Mouse (Mus musculus): ENCODE results near the gene Dis3l2. TPM values are rescaled to one million over a fixed set of nuclear protein-coding genes. Genes with fewer than 3 reads are reported as not detected.

The Dis3l2 gene
- total and polyA plus RNA-seq, 3 experiments: 12.4 to 17.4 (median 16.5) TPM

- Histone ChIP-seq H3K79me2 (replicated peaks; ENCODE audit: control insufficient read depth, extremely low read depth, insufficient read depth, poor library complexity, severe bottlenecking) (no peaks in the 10 kb centered on the region), H3K4me2 (ENCODE audit: insufficient read depth, low read depth, poor library complexity, severe bottlenecking) (no peak overlapping the region), H3K9ac (ENCODE audit: insufficient read depth, low read depth) (no peak overlapping the region), H3K27me3 (replicated peaks) (peaks cover 5% of the 10 kb centered on the region), H3K4me1 (ENCODE audit: control insufficient read depth in 1 of 2, insufficient read depth in 2 of 2) (peaks cover 0 to 4% of the 10 kb centered on the region in 2 experiments; a peak in 3 of 4 replicates), H3K36me3 (replicated peaks in 1 of 2; ENCODE audit: control insufficient read depth in 1 of 2, insufficient read depth in 1 of 2, low read length in 1 of 2) (no peaks in the 10 kb centered on the region), H3K27ac (ENCODE audit: insufficient read depth, low read depth) (no peak overlapping the region), H3K9me3 (replicated peaks; ENCODE audit: low read length) (no peaks in the 10 kb centered on the region), H3K4me3 (replicated peaks in 1 of 3; ENCODE audit: low read depth in 2 of 3, low read length in 2 of 3, poor library complexity in 1 of 3) (no peak overlapping the region)
- DNase-seq (ENCODE audit: extremely low read depth): no peak
- no peak for TF ChIP-seq MAZ (IDR thresholded peaks at IDR 0.05; ENCODE audit: low read depth, low read length)
- TF ChIP-seq RAD21 (IDR thresholded peaks at IDR 0.05; ENCODE audit: low read depth, low read length): no peak
- TF ChIP-seq CHD1 (IDR thresholded peaks at IDR 0.05; ENCODE audit: low read depth, low read length): no peak
- no peak for TF ChIP-seq ETS1 (conservative IDR thresholded peaks at IDR 0.05; ENCODE audit: low read depth, low read length)
- TF ChIP-seq CTCF (conservative IDR thresholded peaks at IDR 0.05 in 1 of 2, IDR thresholded peaks at IDR 0.05 in 1 of 2; ENCODE audit: low read depth in 2 of 2, low read length in 2 of 2): no peak
- TF ChIP-seq TBP (conservative IDR thresholded peaks at IDR 0.05; ENCODE audit: low read depth, low read length): no peak
- no peak for TF ChIP-seq KAT2A (IDR thresholded peaks at IDR 0.05; ENCODE audit: insufficient replicate concordance, low read length)
- TF ChIP-seq MYC (IDR thresholded peaks at IDR 0.05; ENCODE audit: low read depth, low read length): no peak
- no peak for TF ChIP-seq ZKSCAN1 (IDR thresholded peaks at IDR 0.05; ENCODE audit: borderline replicate concordance, low read depth, low read length)
- no peak for TF ChIP-seq MAFK (IDR thresholded peaks at IDR 0.05; ENCODE audit: insufficient replicate concordance, low read length)
- TF ChIP-seq NRF1 (IDR thresholded peaks at IDR 0.05; ENCODE audit: low read depth, low read length): no peak
- TF ChIP-seq ZC3H11A (IDR thresholded peaks at IDR 0.05; ENCODE audit: low read depth, low read length): no peak
- no peak for TF ChIP-seq CHD2 (IDR thresholded peaks at IDR 0.05; ENCODE audit: low read length)
- TF ChIP-seq TCF12 (IDR thresholded peaks at IDR 0.05; ENCODE audit: low read depth, low read length): no peak
- no peak for TF ChIP-seq MXI1 (IDR thresholded peaks at IDR 0.05; ENCODE audit: low read depth, low read length)
- TF ChIP-seq UBTF (IDR thresholded peaks at IDR 0.05; ENCODE audit: low read depth, low read length): no peak
- TF ChIP-seq ZMIZ1 (IDR thresholded peaks at IDR 0.05; ENCODE audit: low read depth, low read length): no peak
- TF ChIP-seq IRF4 (IDR thresholded peaks at IDR 0.05; ENCODE audit: low read depth, low read length): no peak
- no peak for TF ChIP-seq GABPA (IDR thresholded peaks at IDR 0.05; ENCODE audit: insufficient replicate concordance, low read depth, low read length)
- dilution Hi-C loops (cut with MboI; ENCODE audit: extremely low pct_ligation_motif_present, extremely low pct_unique_long_range_greater_than_20kb, low sequenced_read_pairs) (no loop called here), in situ Hi-C loops (cut with MboI; ENCODE audit: low pct_ligation_motif_present, low pct_unique_long_range_greater_than_20kb, low sequenced_read_pairs) (no loop called here)
These were observed 46.5 kb upstream of the Dis3l2 start for GRCm38 (mm10) chr1:86657071-86657470.

GRCm38 (mm10) chr1:86665091-86665490 lies 38.5 kb upstream of the Dis3l2 start:
- no peak for TF ChIP-seq ZMIZ1 (IDR thresholded peaks at IDR 0.05; ENCODE audit: low read depth, low read length)
- no peak for TF ChIP-seq SIN3A (IDR thresholded peaks at IDR 0.05; ENCODE audit: low read length)
- TF ChIP-seq USF2 (conservative IDR thresholded peaks at IDR 0.05; ENCODE audit: low read depth, low read length): no peak
- TF ChIP-seq MEF2A (IDR thresholded peaks at IDR 0.05; ENCODE audit: borderline replicate concordance, low read depth, low read length): no peak
- TF ChIP-seq E2F4 (IDR thresholded peaks at IDR 0.05; ENCODE audit: insufficient replicate concordance, low read depth, low read length): no peak
- TF ChIP-seq CHD1 (IDR thresholded peaks at IDR 0.05; ENCODE audit: low read depth, low read length): no peak
- TF ChIP-seq JUND (conservative IDR thresholded peaks at IDR 0.05; ENCODE audit: low read depth, low read length): no peak
- TF ChIP-seq NRF1 (IDR thresholded peaks at IDR 0.05; ENCODE audit: low read depth, low read length): no peak
- TF ChIP-seq BHLHE40 (IDR thresholded peaks at IDR 0.05; ENCODE audit: low read depth, low read length): no peak
- TF ChIP-seq TBP (conservative IDR thresholded peaks at IDR 0.05; ENCODE audit: low read depth, low read length): no peak
- TF ChIP-seq ZNF384 (IDR thresholded peaks at IDR 0.05; ENCODE audit: low read depth, low read length): no peak
- TF ChIP-seq EP300 (IDR thresholded peaks at IDR 0.05; ENCODE audit: low read length): no peak
- no peak for TF ChIP-seq RCOR1 (conservative IDR thresholded peaks at IDR 0.05; ENCODE audit: low read depth, low read length)
- Histone ChIP-seq H3K4me3 (replicated peaks in 1 of 3; ENCODE audit: low read depth in 2 of 3, low read length in 2 of 3, poor library complexity in 1 of 3) (no peak overlapping the region), H3K4me2 (ENCODE audit: insufficient read depth, low read depth, poor library complexity, severe bottlenecking) (no peak overlapping the region), H3K27ac (ENCODE audit: insufficient read depth, low read depth) (no peak overlapping the region), H3K27me3 (replicated peaks) (peaks cover 44% of the 10 kb centered on the region), H3K36me3 (replicated peaks in 1 of 2; ENCODE audit: control insufficient read depth in 1 of 2, insufficient read depth in 1 of 2, low read length in 1 of 2) (no peaks in the 10 kb centered on the region), H3K9me3 (replicated peaks; ENCODE audit: low read length) (no peaks in the 10 kb centered on the region), H3K9ac (ENCODE audit: insufficient read depth, low read depth) (no peak overlapping the region), H3K4me1 (ENCODE audit: control insufficient read depth in 1 of 2, insufficient read depth in 2 of 2) (peaks cover 3 to 6% of the 10 kb centered on the region in 2 experiments; a peak in 3 of 4 replicates), H3K79me2 (replicated peaks; ENCODE audit: control insufficient read depth, extremely low read depth, insufficient read depth, poor library complexity, severe bottlenecking) (no peaks in the 10 kb centered on the region)
- dilution Hi-C loops (cut with MboI; ENCODE audit: extremely low pct_ligation_motif_present, extremely low pct_unique_long_range_greater_than_20kb, low sequenced_read_pairs) (no loop called here), in situ Hi-C loops (cut with MboI; ENCODE audit: low pct_ligation_motif_present, low pct_unique_long_range_greater_than_20kb, low sequenced_read_pairs) (loop anchor here (5.0 to 10.0 kb wide), 2 partner anchors 377 to 520 kb away; partner anchors contain the start of gene Prss56)
- DNase-seq (ENCODE audit: extremely low read depth): no peak

Measured in CH12.LX (cell line).